Mouse (Mus musculus) thymus, postnatal 25 days (tissue): ENCODE measurements around the gene Vpreb1.
A peak's percentile ranks its signal among the peaks of the same experiment; 100 is the strongest.

ENCODE experiments used
- DNase-seq: peaks from one replicate; pipeline ENCODE4 v3.0.0; 2022

The Vpreb1 gene

GRCm38 (mm10) chr16:16855541-16855940 lies 15.1 kb downstream of the Vpreb1 start:
- no peak for DNase-seq

- DNase-seq, result peak; percentile 82
Observed at GRCm38 (mm10) chr16:16854836-16855235, 15.8 kb downstream of the Vpreb1 start.

GRCm38 (mm10) chr16:16852411-16852810 lies 18.2 kb downstream of the Vpreb1 start:
- no peak for DNase-seq

GRCm38 (mm10) chr16:16849196-16849595 lies 21.4 kb downstream of the Vpreb1 start:
- DNase-seq, result no peak

GRCm38 (mm10) chr16:16829671-16830070 lies 41.0 kb downstream of the Vpreb1 start:
- DNase-seq, result no peak

GRCm38 (mm10) chr16:16828757-16829615 lies 41.7 kb downstream of the Vpreb1 start, which contains the start of gene Spag6l:
Gene Spag6l (minus strand): TSS chr16:16829456.
- peak; percentile 77 for DNase-seq

GRCm38 (mm10) chr16:16826223-16826622 lies 44.4 kb downstream of the Vpreb1 start:
- DNase-seq, result no peak

GRCm38 (mm10) chr16:16825476-16825875 lies 45.2 kb downstream of the Vpreb1 start:
- no peak for DNase-seq
